Mouse (Mus musculus): ENCODE results near the gene Il31ra. TPM values are rescaled to one million over a fixed set of nuclear protein-coding genes. Genes with fewer than 3 reads are reported as not detected.

Gene Il31ra
- polyA plus RNA-seq, 1 experiment = 0.28 TPM

GRCm38 (mm10) chr13:112510437-112511212 is 83.5 kb downstream of the Il31ra start:
- DNase-seq (ENCODE audit: extremely low spot score in 1 of 2, low spot score in 1 of 2) = peak in 1 of 2 experiments; percentile 42

GRCm38 (mm10) chr13:112509465-112509864 is 84.7 kb downstream of the Il31ra start:
- DNase-seq (ENCODE audit: extremely low spot score in 1 of 2, low spot score in 1 of 2) = peak; percentile 19 to 74

DNA sequence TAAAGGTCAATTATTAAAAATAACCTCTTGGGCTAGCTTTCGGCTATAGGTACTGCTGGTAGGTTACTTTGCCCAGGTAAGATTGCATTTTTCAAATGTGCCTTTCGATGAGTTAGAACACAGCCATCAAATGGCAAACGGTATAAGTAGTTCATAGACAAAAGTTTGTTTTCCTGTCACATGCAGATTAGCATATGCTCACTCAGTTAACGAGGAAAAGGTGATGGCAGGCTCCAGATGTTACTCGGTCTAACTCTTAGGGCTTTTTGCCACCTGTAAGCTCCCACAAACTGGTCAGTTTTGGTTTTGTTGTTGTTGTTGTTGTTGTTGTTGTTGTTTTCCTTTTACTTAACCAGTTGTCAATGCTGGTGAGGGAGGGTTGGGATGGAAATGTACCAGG is 85.7 kb downstream of the Il31ra start:
- DNase-seq (ENCODE audit: extremely low spot score in 1 of 2, low spot score in 1 of 2) = no peak

DNA sequence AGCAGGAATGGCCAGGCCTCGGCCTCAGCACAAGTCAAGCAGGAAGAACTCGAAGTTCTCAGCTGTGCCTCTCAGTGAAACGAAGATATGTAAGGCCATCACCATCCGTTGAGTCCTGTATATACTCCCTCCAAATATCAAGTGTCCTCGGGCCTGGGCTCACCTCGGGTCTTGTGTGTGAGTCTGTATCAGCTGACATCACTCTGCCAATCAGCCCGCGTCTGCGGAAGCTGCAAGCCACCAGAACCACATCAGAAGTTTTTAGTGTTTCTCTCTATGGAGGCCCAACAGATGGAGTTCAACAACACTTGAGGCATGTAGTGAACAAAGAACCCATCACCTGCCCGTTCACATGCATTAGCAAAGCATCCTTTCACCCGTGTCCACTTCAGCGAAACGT is 86.5 kb downstream of the Il31ra start:
- no peak for DNase-seq (ENCODE audit: extremely low spot score in 1 of 2, low spot score in 1 of 2)

DNA sequence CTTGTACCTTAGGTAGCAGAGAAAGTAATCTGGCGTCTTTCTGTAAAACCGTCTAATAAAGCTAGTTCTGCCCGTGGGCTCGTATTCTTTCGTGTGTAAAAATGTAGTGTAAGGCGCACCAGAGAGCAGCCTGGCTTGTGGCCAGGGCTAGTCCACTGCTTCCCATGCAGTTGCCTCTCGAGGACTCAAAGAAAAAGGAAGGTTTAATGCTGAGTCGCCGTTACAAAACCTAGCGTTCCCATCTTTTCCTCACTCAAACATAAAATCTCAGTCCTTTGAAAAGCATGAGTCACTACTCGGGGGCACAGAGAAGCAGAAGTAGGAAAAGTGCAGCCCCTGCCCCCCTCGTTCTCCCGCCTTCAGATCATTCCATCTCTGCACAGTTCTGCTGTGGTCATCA is 87.4 kb downstream of the Il31ra start:
- peak in 1 of 2 experiments; percentile 39 for DNase-seq (ENCODE audit: extremely low spot score in 1 of 2, low spot score in 1 of 2)

GRCm38 (mm10) chr13:112505436-112505835 is 88.7 kb downstream of the Il31ra start:
- no peak for DNase-seq (ENCODE audit: extremely low spot score in 1 of 2, low spot score in 1 of 2)

- no peak for DNase-seq (ENCODE audit: extremely low spot score in 1 of 2, low spot score in 1 of 2)
Observed at GRCm38 (mm10) chr13:112503846-112504245, 90.3 kb downstream of the Il31ra start.

- DNase-seq (ENCODE audit: extremely low spot score in 1 of 2, low spot score in 1 of 2) = no peak
Observed at GRCm38 (mm10) chr13:112500466-112500865, 93.7 kb downstream of the Il31ra start.

DNA sequence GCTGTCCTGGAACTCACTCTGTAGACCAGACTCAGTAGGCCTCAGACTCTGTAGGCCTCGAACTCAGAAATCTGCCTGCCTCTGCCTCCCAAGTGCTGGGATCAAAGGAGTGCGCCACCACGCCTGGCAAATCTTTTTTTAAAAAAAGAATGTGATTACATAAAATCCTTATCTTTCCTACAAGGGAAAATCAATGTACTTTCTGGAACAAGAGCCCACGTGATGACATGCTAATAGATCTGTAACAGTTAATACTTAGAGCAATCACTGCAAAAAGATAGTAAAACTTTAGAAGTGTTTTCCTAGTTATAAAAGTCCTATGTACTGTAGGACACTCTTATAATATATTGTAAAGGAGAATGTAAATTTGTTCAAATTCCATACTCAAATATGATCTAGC is 94.1 kb downstream of the Il31ra start:
- no peak for DNase-seq (ENCODE audit: extremely low spot score in 1 of 2, low spot score in 1 of 2)

DNA sequence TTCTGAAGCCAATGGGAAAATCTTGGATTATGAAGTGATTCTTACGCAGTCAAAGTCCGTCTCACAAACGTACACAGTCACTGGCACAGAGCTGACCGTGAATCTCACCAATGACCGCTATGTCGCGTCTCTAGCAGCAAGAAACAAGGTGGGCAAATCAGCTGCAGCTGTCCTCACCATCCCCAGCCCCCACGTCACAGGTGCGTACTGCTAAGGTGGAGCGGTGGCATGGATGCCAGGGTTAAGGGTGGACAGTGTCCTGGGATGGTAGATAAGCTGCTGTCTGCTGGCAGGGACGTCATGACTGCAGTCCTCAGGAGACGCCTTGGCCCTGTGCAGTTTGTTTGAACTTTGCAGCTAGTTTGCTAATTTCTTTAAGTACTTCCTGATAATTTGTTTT is 99.6 kb downstream of the Il31ra start:
- DNase-seq (ENCODE audit: extremely low spot score in 1 of 2, low spot score in 1 of 2) = no peak

DNA sequence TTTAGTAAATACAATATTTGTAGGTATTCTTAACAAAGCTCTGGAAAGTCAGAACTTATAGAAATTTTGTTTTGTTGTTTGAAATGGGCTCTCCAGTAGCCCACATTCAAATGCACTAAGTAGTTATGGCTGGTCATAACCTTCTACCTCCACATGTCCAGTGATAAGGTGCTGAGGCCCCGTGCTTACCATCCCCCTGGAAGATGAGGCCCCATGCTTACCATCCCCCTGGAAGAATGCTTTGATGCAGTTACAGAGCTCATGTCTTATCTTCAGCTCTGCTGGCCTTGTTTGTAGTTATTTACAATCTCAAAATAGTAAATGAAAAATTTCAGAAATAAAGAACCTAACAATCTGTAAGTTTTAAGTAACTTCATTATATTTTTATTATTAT is 101.9 kb downstream of the Il31ra start:
- DNase-seq (ENCODE audit: extremely low spot score in 1 of 2, low spot score in 1 of 2) = no peak

- no peak for DNase-seq (ENCODE audit: extremely low spot score in 1 of 2, low spot score in 1 of 2)
Observed at GRCm38 (mm10) chr13:112491636-112492284, 102.4 kb downstream of the Il31ra start.

DNA sequence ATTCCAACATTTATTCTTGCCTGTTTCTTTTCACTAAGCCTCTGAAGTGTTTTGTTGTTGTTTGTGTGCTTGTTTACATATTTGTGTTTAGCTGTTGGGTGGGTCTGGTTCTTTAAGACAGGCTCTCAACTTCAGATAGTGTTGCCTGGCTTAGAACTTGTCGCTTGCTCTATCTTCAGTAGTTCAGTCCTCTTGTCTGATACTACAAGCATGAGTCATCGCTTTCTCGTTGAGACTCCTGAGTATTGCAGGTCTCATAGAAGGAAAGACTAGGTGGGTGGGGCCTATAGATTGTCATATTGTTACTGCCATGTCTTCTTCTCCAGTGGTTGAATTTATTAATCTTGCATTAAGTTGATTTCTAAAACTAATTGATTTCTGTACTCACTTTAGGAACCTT is 104.1 kb downstream of the Il31ra start:
- no peak for DNase-seq (ENCODE audit: extremely low spot score in 1 of 2, low spot score in 1 of 2)

DNA sequence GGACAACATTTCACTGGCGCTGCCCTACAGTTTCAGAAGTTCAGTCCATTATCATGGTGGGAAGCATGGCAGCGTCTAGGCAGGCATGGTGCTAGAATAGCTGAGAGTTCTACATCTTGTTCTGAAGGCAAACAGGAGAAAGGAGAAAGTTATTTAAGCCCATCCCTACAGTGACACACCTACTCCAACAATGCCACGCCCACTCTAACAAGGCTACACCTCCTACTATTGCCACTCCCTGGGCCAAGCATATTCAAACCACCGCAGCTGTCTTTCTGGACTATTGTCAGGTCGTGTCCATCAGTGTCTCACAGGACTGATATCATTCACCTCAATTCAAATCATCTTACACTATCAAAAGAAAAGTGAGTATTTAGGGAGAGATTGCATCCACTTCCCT is 107.5 kb downstream of the Il31ra start:
- no peak for DNase-seq (ENCODE audit: extremely low spot score in 1 of 2, low spot score in 1 of 2)

GRCm38 (mm10) chr13:112486236-112486635 is 107.9 kb downstream of the Il31ra start:
- DNase-seq (ENCODE audit: extremely low spot score in 1 of 2, low spot score in 1 of 2) = no peak

- DNase-seq (ENCODE audit: extremely low spot score in 1 of 2, low spot score in 1 of 2) = no peak
Observed at GRCm38 (mm10) chr13:112483015-112483414, 111.1 kb downstream of the Il31ra start.

DNA sequence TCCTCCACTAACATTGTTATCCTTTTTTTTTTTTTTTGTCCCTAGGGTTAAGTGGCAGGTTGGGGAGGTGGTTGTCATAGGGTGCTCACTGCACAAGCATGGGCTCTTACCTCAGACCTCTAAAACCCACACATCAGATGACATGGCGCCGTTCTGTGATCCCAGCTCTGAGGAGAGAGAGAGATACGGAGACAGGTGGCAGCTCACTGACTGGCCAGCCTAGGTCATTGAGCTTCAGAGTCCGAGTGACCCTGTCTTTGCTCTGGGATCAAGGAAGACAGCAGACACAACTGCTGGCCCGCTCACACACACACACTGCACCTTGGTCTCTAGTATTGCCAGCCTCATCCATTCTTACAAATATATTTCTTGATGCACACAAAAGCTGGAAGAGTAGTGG is 111.6 kb downstream of the Il31ra start:
- DNase-seq (ENCODE audit: extremely low spot score in 1 of 2, low spot score in 1 of 2) = no peak

GRCm38 (mm10) chr13:112479926-112480325 is 114.2 kb downstream of the Il31ra start:
- DNase-seq (ENCODE audit: extremely low spot score in 1 of 2, low spot score in 1 of 2) = no peak

GRCm38 (mm10) chr13:112479032-112479431 is 115.1 kb downstream of the Il31ra start:
- DNase-seq (ENCODE audit: extremely low spot score in 1 of 2, low spot score in 1 of 2) = no peak

DNA sequence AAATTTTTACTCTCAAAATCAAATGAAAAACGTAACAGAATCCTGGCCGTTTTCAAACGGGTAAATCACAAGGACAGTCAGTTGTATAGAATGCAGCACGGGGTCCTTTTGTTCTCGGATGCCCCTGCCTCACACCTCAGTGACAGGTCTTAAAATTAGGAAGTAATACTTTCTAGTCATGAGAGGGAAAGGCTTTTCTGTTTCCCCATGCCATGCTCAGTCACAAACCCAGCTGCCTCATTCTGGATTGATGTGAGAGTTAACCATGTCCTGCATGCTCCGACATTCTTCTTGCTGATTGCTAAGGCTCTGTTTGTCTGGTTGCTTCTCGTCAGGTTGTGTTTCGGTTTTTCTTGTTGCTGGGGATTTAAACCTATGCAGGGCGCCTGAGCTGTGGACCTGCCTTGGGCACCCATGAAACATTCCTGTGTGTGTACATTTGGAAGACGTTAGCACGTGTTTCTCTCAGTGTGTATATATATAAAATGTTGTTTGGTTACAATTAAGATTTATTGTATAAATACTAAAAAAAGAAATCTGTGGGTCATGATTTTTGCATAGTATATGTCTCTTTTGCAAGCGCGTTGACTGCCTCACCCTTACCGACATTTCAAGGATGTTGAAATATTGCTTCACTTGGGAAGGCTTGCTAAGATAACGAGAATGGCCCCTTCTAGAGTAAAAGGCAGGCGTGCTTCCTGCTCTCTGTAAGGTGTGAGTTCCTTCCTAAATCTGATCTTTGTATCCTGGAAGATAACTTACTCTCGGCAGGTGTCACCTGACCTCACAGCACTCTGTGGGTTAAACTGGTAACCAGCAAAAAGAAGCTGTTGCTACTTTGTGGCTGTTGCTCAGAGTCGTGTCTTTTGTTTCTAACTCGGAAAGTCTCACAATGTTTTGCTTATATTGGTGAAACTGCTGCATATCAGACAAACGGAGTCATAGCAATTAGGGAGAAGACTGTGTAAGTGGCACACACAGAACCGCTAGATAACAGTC is 120.1 kb downstream of the Il31ra start:
- no peak for DNase-seq (ENCODE audit: extremely low spot score in 1 of 2, low spot score in 1 of 2)

GRCm38 (mm10) chr13:112472401-112473023 is 121.6 kb downstream of the Il31ra start:
- DNase-seq (ENCODE audit: extremely low spot score in 1 of 2, low spot score in 1 of 2) = no peak
